Mouse (Mus musculus) CD4-positive, CD25-positive, alpha-beta regulatory T cell, adult 4 months (primary cell): ENCODE data around the gene Nenf. TPM values are rescaled to one million over a fixed set of nuclear protein-coding genes. Genes with fewer than 3 reads are reported as not detected.

Experiments
- ATAC-seq: one replicate; pipeline ENCODE4 v1.8.0; 2017
- polyA plus RNA-seq, 2 experiments: library from polyadenylated mRNA; unstranded; fragments of 100-300 nt; shearing (Covaris generic); gene quantifications; one replicate each; pipeline ENCODE4 v1.2.1; 2017

The Nenf gene
- 1 to 10 TPM in 1 of 2 experiments, not detected in 1; 1.5 TPM for polyA plus RNA-seq

- ATAC-seq = peak; percentile 83
These were observed at the start of gene Nenf for GRCm38 (mm10) chr1:191317591-191318196. Nenf (minus strand) TSS chr1:191318194.

- peak; percentile 74 for ATAC-seq
These were observed 46.5 kb upstream of the Nenf start for GRCm38 (mm10) chr1:191364477-191364876.

- ATAC-seq = no peak
These were observed 44.4 kb upstream of the Nenf start for GRCm38 (mm10) chr1:191362412-191362811.

DNA sequence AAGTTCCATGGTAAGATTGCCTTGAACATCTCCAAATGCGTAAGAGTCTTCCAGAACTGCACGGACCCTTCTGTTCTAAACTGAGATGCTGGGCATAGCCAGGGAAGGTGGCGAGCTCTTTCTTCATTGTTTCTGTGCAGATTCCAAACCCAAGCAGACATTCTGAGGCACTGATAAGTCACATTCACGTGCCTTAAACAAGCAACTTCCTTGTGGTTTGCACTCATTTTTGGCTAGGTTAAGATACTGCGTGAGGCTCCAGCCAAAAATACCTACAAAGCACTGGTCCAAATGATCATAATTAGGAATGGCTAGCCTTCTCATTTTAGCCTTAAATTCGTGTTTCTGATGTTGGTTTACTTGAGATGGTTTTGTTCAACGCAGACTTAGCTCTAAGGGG is 41.5 kb upstream of the Nenf start:
- ATAC-seq = no peak

GRCm38 (mm10) chr1:191356936-191357335 is 38.9 kb upstream of the Nenf start:
- no peak for ATAC-seq

GRCm38 (mm10) chr1:191353836-191354235 is 35.8 kb upstream of the Nenf start:
- ATAC-seq = no peak

- peak; percentile 53 for ATAC-seq
These were observed 34.9 kb upstream of the Nenf start for GRCm38 (mm10) chr1:191352786-191353488.

DNA sequence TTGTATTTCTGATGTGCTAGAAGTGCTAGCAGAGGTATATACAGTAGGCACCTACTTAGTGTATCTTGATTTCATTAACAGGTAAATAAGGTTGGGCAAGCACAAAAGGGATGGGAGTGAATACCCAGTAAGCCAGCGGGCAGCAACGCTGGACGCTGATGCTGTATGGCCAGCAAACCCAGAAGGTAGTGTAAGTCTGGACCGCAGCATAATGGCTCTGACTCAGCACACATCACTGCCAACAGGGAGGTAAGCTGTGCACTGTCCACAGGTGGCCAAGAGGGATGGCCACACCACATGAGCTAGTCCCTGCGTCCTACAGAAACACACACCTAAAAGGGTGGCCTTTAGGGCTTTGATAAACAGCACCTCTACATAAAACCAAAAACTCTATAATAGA is 32.4 kb upstream of the Nenf start:
- no peak for ATAC-seq

- no peak for ATAC-seq
These were observed 31.6 kb upstream of the Nenf start for GRCm38 (mm10) chr1:191349486-191350037.

DNA sequence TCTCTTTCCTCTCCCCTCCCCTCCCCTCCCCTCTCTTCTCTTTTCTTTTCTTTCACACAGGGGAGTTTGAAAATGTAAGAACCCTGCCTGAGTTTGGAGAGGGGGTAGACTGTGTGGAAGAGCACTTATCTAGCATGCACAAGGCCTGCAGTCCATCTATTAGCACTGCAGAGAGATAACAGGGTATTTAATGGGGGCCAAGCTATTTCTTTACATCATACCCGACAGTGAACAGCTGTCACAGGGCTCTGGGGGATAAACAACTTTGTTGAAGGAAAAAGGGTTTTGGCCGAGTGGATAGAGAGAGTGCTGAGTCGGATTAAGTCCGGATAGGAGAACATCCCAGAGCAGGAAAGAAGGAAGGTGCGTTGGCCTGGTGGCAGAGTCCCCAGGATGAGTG is 31.0 kb upstream of the Nenf start:
- ATAC-seq = no peak

- no peak for ATAC-seq
These were observed 30.6 kb upstream of the Nenf start for GRCm38 (mm10) chr1:191348592-191348991.

DNA sequence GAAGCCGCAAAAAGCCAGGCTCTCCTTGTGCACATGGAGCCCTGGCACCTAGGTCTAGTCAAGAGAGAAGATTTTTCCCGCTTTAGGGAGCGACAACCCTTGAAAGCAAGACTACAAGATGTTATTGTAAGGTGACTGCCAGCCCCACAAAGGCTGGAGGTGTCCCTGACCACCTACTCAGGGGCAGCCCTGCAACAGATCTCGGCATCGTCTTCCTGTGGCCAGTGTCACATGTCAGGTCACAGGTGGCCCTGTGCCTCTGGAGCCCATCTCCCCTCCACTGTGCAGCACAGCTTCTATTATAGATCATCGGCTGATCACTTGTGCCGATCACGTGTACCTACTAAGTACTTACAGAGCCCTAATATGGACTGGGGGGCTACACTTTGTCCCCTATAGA is 29.6 kb upstream of the Nenf start:
- no peak for ATAC-seq

DNA sequence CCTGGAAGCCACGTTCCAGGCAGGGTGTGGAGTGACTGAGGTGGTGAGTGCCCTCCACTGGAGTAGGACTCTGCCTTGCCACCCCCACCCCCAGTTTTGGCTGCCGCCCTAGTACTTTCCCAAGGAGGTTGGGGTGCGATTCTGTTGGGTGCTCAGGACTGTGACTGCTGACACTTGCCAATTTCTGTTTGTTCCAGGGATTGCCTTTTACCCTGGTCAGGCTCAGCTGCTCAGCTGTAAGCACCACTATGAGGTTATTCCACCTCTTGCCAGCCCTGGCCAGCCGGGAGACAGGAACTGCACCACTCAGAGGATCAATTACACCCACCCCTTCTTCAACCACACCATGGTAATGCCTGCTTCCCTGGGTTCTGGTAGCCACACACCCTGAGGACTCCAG is 22.5 kb upstream of the Nenf start:
- ATAC-seq = no peak

DNA sequence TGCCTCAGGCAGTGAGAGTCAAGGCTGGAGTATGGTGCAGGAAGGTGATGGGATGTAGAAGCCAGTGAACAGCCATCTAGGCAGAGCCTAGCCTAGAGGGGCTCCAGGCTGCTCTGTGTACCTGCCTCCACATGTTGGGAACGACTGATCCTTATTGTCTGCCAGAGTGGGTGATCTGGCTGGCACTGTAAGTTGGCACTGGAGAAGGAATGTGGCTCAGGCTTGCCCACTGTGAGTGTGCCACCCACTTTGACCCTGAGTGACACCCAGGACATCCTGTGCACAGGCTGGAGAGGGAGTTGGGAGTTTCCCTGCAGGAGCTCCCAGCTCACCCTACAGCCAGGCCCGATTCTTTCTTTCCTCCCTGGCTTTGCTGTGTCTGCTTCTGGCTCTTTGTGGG is 21.9 kb upstream of the Nenf start:
- ATAC-seq = no peak

DNA sequence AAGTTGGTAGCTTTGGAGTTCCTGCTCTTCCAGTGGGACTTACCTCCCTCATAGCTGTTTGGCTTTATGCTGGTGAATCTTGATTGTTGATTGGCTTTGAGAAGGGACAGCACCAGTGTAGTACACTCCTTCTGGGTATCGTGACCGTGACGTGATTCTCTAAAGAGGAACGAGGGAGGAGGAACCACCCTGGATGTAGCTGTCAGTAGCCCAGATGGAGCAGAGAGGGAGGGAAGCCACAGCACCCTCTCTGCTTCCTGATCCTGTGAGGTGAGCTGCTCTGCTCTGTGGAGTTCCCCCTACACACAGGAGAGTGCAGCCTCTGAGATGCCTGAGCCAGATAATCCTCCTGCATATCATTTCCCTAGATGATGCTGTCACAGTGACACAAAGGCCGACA is 16.5 kb upstream of the Nenf start:
- no peak for ATAC-seq

DNA sequence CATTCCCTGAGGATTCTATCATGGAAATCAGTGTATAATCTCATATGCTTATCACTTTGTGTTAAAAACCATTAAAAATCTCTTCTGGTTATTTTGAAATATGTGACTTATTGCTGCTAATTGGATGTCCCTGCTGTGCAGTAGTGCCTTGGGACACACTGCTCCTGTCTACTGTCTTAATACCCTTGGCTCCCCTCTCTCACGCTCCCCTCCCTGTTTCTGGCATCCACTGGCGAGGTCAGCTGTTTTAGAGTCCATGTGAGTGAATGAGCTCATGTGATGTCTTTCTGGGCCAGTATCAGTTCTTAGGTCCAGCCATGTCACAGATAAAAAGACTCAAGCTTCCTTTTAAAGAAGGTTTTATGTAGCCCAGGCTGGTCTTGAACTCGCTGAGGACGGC is 12.4 kb upstream of the Nenf start:
- ATAC-seq = no peak

DNA sequence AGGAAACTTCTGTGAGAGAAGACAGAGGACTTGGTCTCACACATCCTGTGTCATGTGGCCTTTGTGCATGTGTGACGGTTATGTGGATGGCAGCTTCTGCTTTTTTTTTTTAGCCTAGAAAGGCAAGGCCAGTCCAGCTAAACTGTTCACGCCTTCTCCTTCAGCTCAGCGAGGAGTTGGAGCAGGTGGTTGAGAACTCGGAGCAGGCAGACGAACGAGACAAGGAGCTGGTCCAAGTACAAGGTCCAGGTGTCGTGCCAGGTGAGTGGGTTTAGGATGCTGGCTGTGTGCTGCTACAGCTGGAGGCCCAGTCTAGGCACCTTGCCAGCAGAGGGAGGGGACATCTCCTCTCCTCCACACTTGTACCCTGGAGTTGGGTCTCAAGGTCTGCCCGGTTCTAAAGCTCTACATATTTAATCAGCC is 10.0 kb upstream of the Nenf start:
- ATAC-seq = no peak

DNA sequence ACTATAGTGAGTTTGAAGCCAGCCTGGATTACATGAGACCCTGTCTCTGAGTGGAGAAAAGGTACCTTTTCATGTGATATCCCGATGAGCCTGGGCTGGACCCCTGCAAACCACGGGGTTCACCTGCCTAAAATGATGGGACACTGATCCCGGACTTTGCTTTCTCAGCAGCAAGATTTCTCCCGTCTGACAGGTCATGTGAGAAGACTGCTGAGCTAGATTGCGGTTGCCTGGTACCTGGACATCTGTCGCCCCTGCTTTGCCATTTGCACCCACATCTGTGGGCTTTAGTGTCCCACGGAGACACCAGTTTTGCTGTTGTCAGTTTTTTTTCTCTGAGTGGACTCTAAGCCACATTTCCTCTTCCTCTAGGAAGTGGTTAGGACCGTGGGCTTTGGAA is 9.3 kb upstream of the Nenf start:
- ATAC-seq = no peak

- peak; percentile 78 for ATAC-seq
These were observed 8.4 kb upstream of the Nenf start for GRCm38 (mm10) chr1:191326233-191326882.

GRCm38 (mm10) chr1:191325726-191326232 is 7.8 kb upstream of the Nenf start, which contains the start of gene Tmem206:
Tmem206 (plus strand) TSS chr1:191325912.
- ATAC-seq = peak; percentile 88

DNA sequence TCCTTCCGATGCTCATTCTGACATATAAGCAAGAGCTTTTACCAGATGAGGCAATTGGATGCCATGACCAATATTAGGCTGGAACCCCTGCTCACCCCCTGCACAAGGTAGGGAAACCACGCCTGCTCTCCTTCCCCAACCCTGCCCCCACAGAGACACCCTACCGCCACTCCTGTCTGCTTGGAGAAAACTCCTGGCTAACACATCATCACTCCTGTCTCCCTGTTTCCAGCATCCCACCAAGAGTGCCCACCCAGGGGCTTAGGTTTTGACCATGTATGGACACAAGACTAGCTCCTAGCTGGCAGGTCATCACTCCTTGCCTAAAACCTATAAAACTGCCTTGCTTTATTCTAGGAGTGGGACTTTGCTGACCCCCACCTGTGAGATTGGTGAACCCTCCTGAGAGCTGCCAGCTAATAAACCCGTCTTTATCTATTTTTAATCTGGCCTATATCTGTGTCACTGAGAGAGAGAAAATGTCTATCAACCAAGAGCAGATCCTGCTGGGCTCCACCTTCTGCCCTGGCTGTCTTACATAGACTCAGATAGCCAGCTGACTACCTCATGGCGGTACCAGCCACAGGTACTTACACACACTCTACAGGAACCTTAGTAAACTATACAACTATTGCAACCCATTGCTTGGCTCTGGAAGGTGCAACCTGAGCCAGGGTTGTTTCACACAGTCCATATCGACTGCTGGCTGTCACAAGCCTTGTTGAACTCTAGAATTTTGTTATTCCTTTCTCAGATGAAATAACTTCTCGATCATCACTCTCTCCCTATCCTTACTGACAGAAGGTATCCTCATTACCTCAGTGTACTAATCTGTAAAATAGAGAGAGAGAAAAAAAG is 7.0 kb upstream of the Nenf start:
- no peak for ATAC-seq

DNA sequence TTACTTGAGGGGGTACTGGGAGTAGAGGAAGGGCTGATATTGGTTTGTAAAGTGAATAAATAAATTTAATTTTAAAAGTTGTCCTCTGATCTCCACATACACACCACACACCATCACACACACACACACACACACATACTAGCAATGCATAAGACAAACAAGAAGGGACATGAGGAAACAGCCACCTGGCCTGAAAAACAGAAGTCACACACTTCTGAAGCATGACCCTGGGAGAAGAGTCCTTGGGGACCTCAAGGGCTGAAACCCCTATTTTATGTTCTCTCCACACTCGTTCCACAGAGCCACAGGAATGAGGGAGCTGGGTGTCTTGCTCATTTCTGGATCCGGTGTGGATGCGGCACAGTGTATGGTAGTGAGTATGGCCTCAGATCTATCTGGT is 5.4 kb upstream of the Nenf start:
- ATAC-seq = no peak
